28 mouse cellular contexts compared by ENCODE assay signal in genomic region chr2:13490480-13490879, GRCm38 (mm10). TPM values are rescaled to one million over a fixed set of nuclear protein-coding genes. Genes with fewer than 3 reads are reported as not detected.
DNase-seq lines count a peak whose midpoint lies in the region; ATAC-seq lines count a peak whose summit lies in the region.
"Had no signal": no experiment of that assay in that cellular context is flagged by ENCODE, and none has a peak within 500 bp of the region (broad histone marks: within the 10 kb centered on the region; RNA-seq: fewer than 3 reads in every experiment).

No protein-coding gene starts in this region.

- no peak overlapping the region for H3K4me3 ChIP-seq in heart, embryonic 11.5 days (ENCODE audit: low read depth, low read length)
- no peak overlapping the region for H3K4me3 ChIP-seq in limb, embryonic 12.5 days (replicated peaks)
- no peak overlapping the region for H3K4me3 ChIP-seq in limb, embryonic 10.5 days
- H3K4me3 ChIP-seq: heart, embryonic 10.5 days; hindbrain, embryonic 12.5 days; liver, embryonic 12.5 days; midbrain, embryonic 13.5 days; neural tube, embryonic 15.5 days; stomach, embryonic 15.5 days had no signal

- ATAC-seq in heart, embryonic 11.5 days (replicated peaks; ENCODE audit: insufficient number of reproducible peaks, low FRiP score, low TSS enrichment) = no peak
- ATAC-seq in limb, embryonic 12.5 days (ENCODE audit: insufficient number of reproducible peaks, insufficient read depth, low FRiP score, low TSS enrichment, low read depth) = peak; percentile 73; the same call in 1 of the 2 replicates
- peak; percentile 86 for ATAC-seq in megakaryocyte, adult 5-6 weeks (ENCODE audit: poor library complexity, severe bottlenecking)
- no peak; the same call in 1 of the 2 replicates for ATAC-seq in monocyte, adult 5-6 weeks (replicated peaks; ENCODE audit: insufficient number of reproducible peaks, low FRiP score, low TSS enrichment, poor library complexity, severe bottlenecking)
- ATAC-seq: forebrain, embryonic 14.5 days; hindbrain, postnatal 0 days; liver, embryonic 12.5 days; liver, postnatal 0 days; midbrain, embryonic 13.5 days had no signal

- H3K9ac ChIP-seq in heart, embryonic 11.5 days (ENCODE audit: low read depth, low read length) = no peak overlapping the region
- H3K9ac ChIP-seq in limb, embryonic 12.5 days (replicated peaks) = no peak overlapping the region
- H3K9ac ChIP-seq: hindbrain, embryonic 12.5 days; liver, embryonic 12.5 days; liver, postnatal 0 days; midbrain, embryonic 13.5 days; neural tube, embryonic 15.5 days; stomach, embryonic 15.5 days had no signal

- DNase-seq in heart, adult 11 months = peak; percentile 51
- DNase-seq in limb, embryonic 10.5 days (ENCODE audit: low spot score) = no peak
- no peak for DNase-seq in testis, postnatal 10 days (ENCODE audit: low spot score)
- DNase-seq: adrenal gland, adult 8-10 months; cerebellum, adult 2 months; cerebellum, postnatal 14 days; heart, postnatal 36 days; kidney, adult 18-20 months; layer of hippocampus, adult 9-11 months; liver, postnatal 0 days; lung, postnatal 36 days; retina, postnatal 1 day; right cerebral cortex, postnatal 14 days; thymus, postnatal 14 days had no signal

- no peaks in the 10 kb centered on the region for H3K9me3 ChIP-seq in heart, embryonic 11.5 days (replicated peaks; ENCODE audit: control insufficient read depth, low read length)
- H3K9me3 ChIP-seq in limb, embryonic 12.5 days = no peaks in the 10 kb centered on the region
- H3K9me3 ChIP-seq in limb, embryonic 10.5 days (replicated peaks) = no peaks in the 10 kb centered on the region
- H3K9me3 ChIP-seq: G1E; heart, embryonic 10.5 days; hindbrain, embryonic 12.5 days; liver, embryonic 12.5 days; midbrain, embryonic 13.5 days; neural tube, embryonic 15.5 days; stomach, embryonic 15.5 days had no signal

- H3K27ac ChIP-seq in heart, embryonic 11.5 days (ENCODE audit: low read depth, low read length) = no peak overlapping the region
- no peak overlapping the region for H3K27ac ChIP-seq in limb, embryonic 12.5 days
- no peak overlapping the region for H3K27ac ChIP-seq in limb, embryonic 10.5 days
- H3K27ac ChIP-seq: heart, embryonic 10.5 days; hindbrain, embryonic 12.5 days; hindbrain, postnatal 0 days; liver, embryonic 12.5 days; midbrain, embryonic 13.5 days; neural tube, embryonic 15.5 days; stomach, embryonic 15.5 days had no signal

- no peak overlapping the region for H3K4me2 ChIP-seq in heart, embryonic 11.5 days
- H3K4me2 ChIP-seq in limb, embryonic 12.5 days = no peak overlapping the region
- H3K4me2 ChIP-seq: hindbrain, embryonic 12.5 days; liver, embryonic 12.5 days; midbrain, embryonic 13.5 days; neural tube, embryonic 15.5 days; stomach, embryonic 15.5 days had no signal

- H3K4me1 ChIP-seq in heart, embryonic 11.5 days (ENCODE audit: control insufficient read depth, insufficient read depth, low read length) = no peaks in the 10 kb centered on the region
- peaks cover 17% of the 10 kb centered on the region for H3K4me1 ChIP-seq in limb, embryonic 12.5 days (replicated peaks)
- H3K4me1 ChIP-seq in limb, embryonic 10.5 days = peaks cover 6% of the 10 kb centered on the region; the same call in 1 of the 2 replicates
- H3K4me1 ChIP-seq: heart, embryonic 10.5 days; liver, embryonic 12.5 days; neural tube, embryonic 15.5 days; stomach, embryonic 15.5 days had no signal

- no peaks in the 10 kb centered on the region for H3K36me3 ChIP-seq in heart, embryonic 11.5 days (ENCODE audit: control insufficient read depth, insufficient read depth, low read length)
- no peaks in the 10 kb centered on the region for H3K36me3 ChIP-seq in limb, embryonic 12.5 days
- H3K36me3 ChIP-seq in limb, embryonic 10.5 days = no peaks in the 10 kb centered on the region
- H3K36me3 ChIP-seq: G1E; heart, embryonic 10.5 days; hindbrain, embryonic 12.5 days; liver, embryonic 12.5 days; midbrain, embryonic 13.5 days; neural tube, embryonic 15.5 days; stomach, embryonic 15.5 days had no signal

- 87% methylated on average over 2 of the region's 2 CpGs for WGBS in heart, embryonic 11.5 days (ENCODE audit: insufficient replicate concordance)
- WGBS in limb, embryonic 12.5 days = 61% methylated on average over 2 of the region's 2 CpGs
- WGBS in limb, embryonic 10.5 days = 87% methylated on average over 2 of the region's 2 CpGs

- no peaks in the 10 kb centered on the region for H3K27me3 ChIP-seq in heart, embryonic 11.5 days (ENCODE audit: control insufficient read depth, insufficient read depth, low read length)
- no peaks in the 10 kb centered on the region for H3K27me3 ChIP-seq in limb, embryonic 12.5 days
- no peaks in the 10 kb centered on the region for H3K27me3 ChIP-seq in limb, embryonic 10.5 days (ENCODE audit: low read depth, poor library complexity, severe bottlenecking)
- H3K27me3 ChIP-seq: hindbrain, embryonic 12.5 days; liver, embryonic 12.5 days; midbrain, embryonic 13.5 days; neural tube, embryonic 15.5 days; stomach, embryonic 15.5 days had no signal

RNA-seq across cellular contexts. Expression of gene Cubn, which starts 1.1 kb away (rescaled TPM):
- polyA plus RNA-seq in heart, embryonic 11.5 days (2014; fragmentation: Nextera tagmentation; extraction: Ambion mirVana) = 0.29 and 0.44 TPM in 2 replicates
- polyA plus RNA-seq in limb, embryonic 12.5 days (2016; fragmentation: Nextera tagmentation; extraction: Ambion mirVana) = 0.05 and 0.17 TPM in 2 replicates
- 0.05 TPM in 2 replicates for polyA plus RNA-seq in limb, embryonic 10.5 days (2016; fragmentation: Nextera tagmentation; extraction: Ambion mirVana)
- 0.02 TPM in 1 of 2 replicates, not detected in the other for total RNA-seq in megakaryocyte, adult 5-6 weeks (2015)
- not detected in 2 replicates for total RNA-seq in megakaryocyte, adult 5-6 weeks (2017)
- not detected in 3 replicates for total RNA-seq in monocyte, adult 5-6 weeks (2017)
- total RNA-seq: megakaryocyte-erythroid progenitor cell, adult 5-6 weeks had no signal
- polyA plus RNA-seq: G1E; liver, postnatal 0 days had no signal

RNA-seq across cellular contexts. Expression of gene Trdmt1, which starts 54.0 kb away (rescaled TPM):
- polyA plus RNA-seq in heart, embryonic 11.5 days (2014; fragmentation: Nextera tagmentation; extraction: Ambion mirVana) = 8.2 and 9.0 TPM in 2 replicates
- 9.3 and 11.0 TPM in 2 replicates for polyA plus RNA-seq in limb, embryonic 12.5 days (2016; fragmentation: Nextera tagmentation; extraction: Ambion mirVana)
- polyA plus RNA-seq in limb, embryonic 10.5 days (2016; fragmentation: Nextera tagmentation; extraction: Ambion mirVana) = 7.7 and 8.2 TPM in 2 replicates
- total RNA-seq in megakaryocyte, adult 5-6 weeks (2015) = 11.9 and 15.6 TPM in 2 replicates
- 16.5 and 21.9 TPM in 2 replicates for total RNA-seq in megakaryocyte, adult 5-6 weeks (2017)
- 5.6 to 15.4 TPM (median 15.0 TPM) in 3 replicates for total RNA-seq in monocyte, adult 5-6 weeks (2017)

Comparison
In these comparisons a context has a peak if more than half of its experiments do, and no peak if none do; other contexts are left out.
1. ATAC-seq: peak in limb, embryonic 12.5 days (single experiment) and megakaryocyte, adult 5-6 weeks (single experiment); none in heart, embryonic 11.5 days (single experiment) and monocyte, adult 5-6 weeks (single experiment).